Mouse (Mus musculus): ENCODE results near the gene Rfc2. TPM values are rescaled to one million over a fixed set of nuclear protein-coding genes. Genes with fewer than 3 reads are reported as not detected.

The Rfc2 gene
- polyA plus RNA-seq, 1 experiment from 2014 or later: 259 TPM

GRCm38 (mm10) chr5:134584798-134585197, 3.6 kb downstream of the Rfc2 start:
- H3K27ac ChIP-seq: peak overlapping the region; percentile 76; the same call in 1 of the 2 replicates
- H3K9ac ChIP-seq: peak overlapping the region; percentile 81; the same call in 1 of the 2 replicates
- H3K4me1 ChIP-seq: peaks cover 33% of the 10 kb centered on the region
- H3K9me3 ChIP-seq (replicated peaks): no peaks in the 10 kb centered on the region
- H3K4me3 ChIP-seq: no peak overlapping the region
- H3K4me2 ChIP-seq: peak overlapping the region; percentile 88
- 40% methylated on average over 5 of the region's 5 CpGs for WGBS (ENCODE audit: insufficient replicate concordance)
- H3K27me3 ChIP-seq (replicated peaks): no peaks in the 10 kb centered on the region
- no peak for ATAC-seq
- H3K36me3 ChIP-seq: peaks cover 45% of the 10 kb centered on the region

- Histone ChIP-seq H3K36me3 (peaks cover 96% of the 10 kb centered on the region), H3K4me2 (no peak overlapping the region), H3K27me3 (replicated peaks) (no peaks in the 10 kb centered on the region), H3K4me3 (no peak overlapping the region), H3K27ac (no peak overlapping the region), H3K4me1 (peaks cover 46% of the 10 kb centered on the region), H3K9me3 (replicated peaks) (no peaks in the 10 kb centered on the region), H3K9ac (no peak overlapping the region)
- no peak for ATAC-seq
- WGBS (ENCODE audit: insufficient replicate concordance): 68% methylated on average over 3 of the region's 3 CpGs
Observed at GRCm38 (mm10) chr5:134589900-134590299, 8.7 kb downstream of the Rfc2 start.

- Histone ChIP-seq H3K27me3 (replicated peaks) (no peaks in the 10 kb centered on the region), H3K4me1 (peaks cover 39% of the 10 kb centered on the region), H3K4me2 (peak overlapping the region; percentile 47), H3K9me3 (replicated peaks) (no peaks in the 10 kb centered on the region), H3K9ac (peak overlapping the region; percentile 55; the same call in 1 of the 2 replicates), H3K27ac (peak overlapping the region; percentile 85), H3K36me3 (peaks cover 99% of the 10 kb centered on the region), H3K4me3 (no peak overlapping the region)
- ATAC-seq: no peak
- WGBS (ENCODE audit: insufficient replicate concordance): 67% methylated on average over 11 of the region's 11 CpGs
Observed at GRCm38 (mm10) chr5:134592026-134592581, 10.9 kb downstream of the Rfc2 start.

GRCm38 (mm10) chr5:134593093-134593492, 11.9 kb downstream of the Rfc2 start:
- 22% methylated on average over 9 of the region's 9 CpGs for WGBS (ENCODE audit: insufficient replicate concordance)
- Histone ChIP-seq H3K4me2 (peak overlapping the region; percentile 47), H3K9ac (peak overlapping the region; percentile 55), H3K9me3 (replicated peaks) (no peaks in the 10 kb centered on the region), H3K27me3 (replicated peaks) (no peaks in the 10 kb centered on the region), H3K36me3 (peaks cover 99% of the 10 kb centered on the region), H3K27ac (peak overlapping the region; percentile 85), H3K4me3 (no peak overlapping the region), H3K4me1 (peaks cover 39% of the 10 kb centered on the region)
- peak; percentile 94 for ATAC-seq

- Histone ChIP-seq H3K4me3 (no peak overlapping the region), H3K4me2 (no peak overlapping the region), H3K27ac (no peak overlapping the region), H3K27me3 (replicated peaks) (no peaks in the 10 kb centered on the region), H3K4me1 (peaks cover 16% of the 10 kb centered on the region), H3K36me3 (peaks cover 73% of the 10 kb centered on the region), H3K9ac (no peak overlapping the region), H3K9me3 (replicated peaks) (no peaks in the 10 kb centered on the region)
- no peak for ATAC-seq
- 88% methylated on average over 10 of the region's 10 CpGs for WGBS (ENCODE audit: insufficient replicate concordance)
Observed at GRCm38 (mm10) chr5:134597711-134598110, 16.5 kb downstream of the Rfc2 start.

GRCm38 (mm10) chr5:134604376-134604775, 23.2 kb downstream of the Rfc2 start:
- Histone ChIP-seq H3K9ac (no peak overlapping the region), H3K4me2 (no peak overlapping the region), H3K9me3 (replicated peaks) (no peaks in the 10 kb centered on the region), H3K27me3 (replicated peaks) (no peaks in the 10 kb centered on the region), H3K4me1 (0 out of 2 replicates have a peak, but pooled peaks cover 4% of the 10 kb centered on the region), H3K36me3 (peaks cover 7% of the 10 kb centered on the region), H3K27ac (no peak overlapping the region), H3K4me3 (no peak overlapping the region)
- ATAC-seq: peak; percentile 24; the same call in 1 of the 2 replicates
- WGBS (ENCODE audit: insufficient replicate concordance): 65% methylated on average over 11 of the region's 11 CpGs

GRCm38 (mm10) chr5:134606314-134606713, 25.1 kb downstream of the Rfc2 start:
- H3K9me3 ChIP-seq (replicated peaks): no peaks in the 10 kb centered on the region
- 0 out of 2 replicates have a peak, but pooled peaks cover 4% of the 10 kb centered on the region for H3K4me1 ChIP-seq
- no peak overlapping the region for H3K4me2 ChIP-seq
- H3K36me3 ChIP-seq: no peaks in the 10 kb centered on the region
- no peak overlapping the region for H3K4me3 ChIP-seq
- H3K27ac ChIP-seq: peak overlapping the region; percentile 41; the same call in 1 of the 2 replicates
- no peaks in the 10 kb centered on the region for H3K27me3 ChIP-seq (replicated peaks)
- H3K9ac ChIP-seq: no peak overlapping the region
- ATAC-seq: no peak

GRCm38 (mm10) chr5:134607121-134607520, 26.0 kb downstream of the Rfc2 start:
- H3K4me1 ChIP-seq: 0 out of 2 replicates have a peak, but pooled peaks cover 7% of the 10 kb centered on the region
- no peak overlapping the region for H3K4me3 ChIP-seq
- 25% methylated on average over 5 of the region's 5 CpGs for WGBS (ENCODE audit: insufficient replicate concordance)
- no peak for ATAC-seq
- H3K36me3 ChIP-seq: no peaks in the 10 kb centered on the region
- H3K4me2 ChIP-seq: no peak overlapping the region
- no peak overlapping the region for H3K27ac ChIP-seq
- no peak overlapping the region for H3K9ac ChIP-seq
- no peaks in the 10 kb centered on the region for H3K9me3 ChIP-seq (replicated peaks)
- H3K27me3 ChIP-seq (replicated peaks): no peaks in the 10 kb centered on the region

GRCm38 (mm10) chr5:134609916-134610643, 28.9 kb downstream of the Rfc2 start:
- H3K9me3 ChIP-seq (replicated peaks): no peaks in the 10 kb centered on the region
- no peak overlapping the region for H3K9ac ChIP-seq
- H3K4me3 ChIP-seq: no peak overlapping the region
- no peak for ATAC-seq
- H3K27me3 ChIP-seq (replicated peaks): no peaks in the 10 kb centered on the region
- H3K36me3 ChIP-seq: no peaks in the 10 kb centered on the region
- no peak overlapping the region for H3K4me2 ChIP-seq
- H3K4me1 ChIP-seq: 0 out of 2 replicates have a peak, but pooled peaks cover 11% of the 10 kb centered on the region
- 67% methylated on average over 12 of the region's 12 CpGs for WGBS (ENCODE audit: insufficient replicate concordance)
- H3K27ac ChIP-seq: no peak overlapping the region

- no peak overlapping the region for H3K4me3 ChIP-seq
Observed at GRCm38 (mm10) chr5:134611810-134612521, 30.8 kb downstream of the Rfc2 start.

GRCm38 (mm10) chr5:134613727-134614126, 32.6 kb downstream of the Rfc2 start:
- ATAC-seq: no peak
- 69% methylated on average over 9 of the region's 9 CpGs for WGBS (ENCODE audit: insufficient replicate concordance)
- peaks cover 13% of the 10 kb centered on the region; the same call in 1 of the 2 replicates for H3K4me1 ChIP-seq
- H3K9me3 ChIP-seq (replicated peaks): no peaks in the 10 kb centered on the region
- no peak overlapping the region for H3K9ac ChIP-seq
- no peak overlapping the region for H3K4me2 ChIP-seq
- H3K27me3 ChIP-seq (replicated peaks): no peaks in the 10 kb centered on the region
- peaks cover 20% of the 10 kb centered on the region for H3K36me3 ChIP-seq
- 0 out of 2 replicates have a peak overlapping the region, but pooled peaks have one; percentile 29 for H3K27ac ChIP-seq
- H3K4me3 ChIP-seq: no peak overlapping the region

More at GRCm38 (mm10) chr5:134611810-134612521, 30.8 kb downstream of the Rfc2 start:
- H3K36me3 ChIP-seq: peaks cover 4% of the 10 kb centered on the region
- ATAC-seq: no peak
- H3K27me3 ChIP-seq (replicated peaks): no peaks in the 10 kb centered on the region
- no peaks in the 10 kb centered on the region for H3K9me3 ChIP-seq (replicated peaks)
- WGBS (ENCODE audit: insufficient replicate concordance): 41% methylated on average over 8 of the region's 8 CpGs
- H3K4me1 ChIP-seq: peaks cover 13% of the 10 kb centered on the region; the same call in 1 of the 2 replicates
- H3K27ac ChIP-seq: no peak overlapping the region
- no peak overlapping the region for H3K9ac ChIP-seq
- no peak overlapping the region for H3K4me2 ChIP-seq

- Histone ChIP-seq H3K27ac (no peak overlapping the region), H3K4me3 (no peak overlapping the region), H3K9me3 (replicated peaks) (no peaks in the 10 kb centered on the region), H3K4me2 (no peak overlapping the region), H3K36me3 (peaks cover 26% of the 10 kb centered on the region), H3K9ac (no peak overlapping the region), H3K4me1 (peaks cover 13% of the 10 kb centered on the region; the same call in 1 of the 2 replicates), H3K27me3 (replicated peaks) (no peaks in the 10 kb centered on the region)
- no peak for ATAC-seq
- 79% methylated on average over 8 of the region's 8 CpGs for WGBS (ENCODE audit: insufficient replicate concordance)
Observed at GRCm38 (mm10) chr5:134614296-134614695, 33.1 kb downstream of the Rfc2 start.

Measured in liver, embryonic 12.5 days (tissue).